8 mouse cellular contexts compared by ENCODE assay signal in genomic region chr4:95049153-95049552, GRCm38 (mm10). TPM values are rescaled to one million over a fixed set of nuclear protein-coding genes. Genes with fewer than 3 reads are reported as not detected.
DNase-seq lines count a peak whose midpoint lies in the region; ATAC-seq and TF ChIP-seq lines count a peak whose summit lies in the region.

No protein-coding gene starts in this region.

- intact Hi-C loops in gastrocnemius, adult 2 months (cut with DNase I) = no loop called here

- peak overlapping the region; percentile 85 for H3K4me3 ChIP-seq in gastrocnemius, adult 2 months
- H3K4me3 ChIP-seq in forebrain, embryonic 16.5 days (replicated peaks; ENCODE audit: low read length) = peak overlapping the region; percentile 35
- H3K4me3 ChIP-seq in liver, embryonic 16.5 days (ENCODE audit: low read depth, low read length) = no peak overlapping the region

- H3K27ac ChIP-seq in gastrocnemius, adult 2 months = peak overlapping the region; percentile 99
- no peak overlapping the region for H3K27ac ChIP-seq in forebrain, embryonic 16.5 days (ENCODE audit: low read length)
- H3K27ac ChIP-seq in liver, embryonic 16.5 days (ENCODE audit: low read length) = no peak overlapping the region

- peaks cover 26% of the 10 kb centered on the region for H3K4me1 ChIP-seq in forebrain, embryonic 16.5 days (replicated peaks; ENCODE audit: control insufficient read depth, insufficient read depth, low read length)
- H3K4me1 ChIP-seq in liver, embryonic 16.5 days (ENCODE audit: control insufficient read depth, low read depth, low read length) = peaks cover 5% of the 10 kb centered on the region; the same call in 1 of the 2 replicates

- H3K36me3 ChIP-seq in forebrain, embryonic 16.5 days (ENCODE audit: control insufficient read depth, insufficient read depth) = no peaks in the 10 kb centered on the region
- no peaks in the 10 kb centered on the region for H3K36me3 ChIP-seq in liver, embryonic 16.5 days (ENCODE audit: control insufficient read depth, insufficient read depth)

- peak overlapping the region; percentile 84 for H3K4me2 ChIP-seq in forebrain, embryonic 16.5 days (ENCODE audit: low read length)
- 0 out of 2 replicates have a peak overlapping the region, but pooled peaks have one; percentile 9 for H3K4me2 ChIP-seq in liver, embryonic 16.5 days (ENCODE audit: low read depth, low read length)

- DNase-seq in gastrocnemius, adult 2 months = no peak
- DNase-seq in gastrocnemius, postnatal 25 days = no peak
- peak; percentile 58 for DNase-seq in CD4-positive helper T cell, adult 2 months (ENCODE audit: low read depth, low spot score)
- no peak for DNase-seq in layer of hippocampus, adult 8-10 months (ENCODE audit: low spot score in 2 of 2)
- DNase-seq in c-Kit-positive CD71-positive TER-119-positive erythroid progenitor cells, embryonic 14.5 days (ENCODE audit: low spot score) = no peak
- no peak for DNase-seq in layer of hippocampus, adult 9-11 months

- no peaks in the 10 kb centered on the region for H3K27me3 ChIP-seq in forebrain, embryonic 16.5 days (replicated peaks; ENCODE audit: control insufficient read depth, insufficient read depth, low read length)
- H3K27me3 ChIP-seq in liver, embryonic 16.5 days (ENCODE audit: control insufficient read depth, insufficient read depth, low read depth, low read length) = peaks cover 43% of the 10 kb centered on the region

- no peak for ATAC-seq in forebrain, embryonic 16.5 days
- ATAC-seq in liver, embryonic 16.5 days (ENCODE audit: low read depth) = no peak

- peak overlapping the region; percentile 45 for H3K9ac ChIP-seq in forebrain, embryonic 16.5 days (replicated peaks; ENCODE audit: low read depth, low read length)
- no peak overlapping the region for H3K9ac ChIP-seq in liver, embryonic 16.5 days (ENCODE audit: low read depth, low read length)

- no peak for TF ChIP-seq CTCF in gastrocnemius, adult 2 months (IDR thresholded peaks at IDR 0.05)

- 17% methylated on average over 2 of the region's 2 CpGs for WGBS in forebrain, embryonic 16.5 days
- WGBS in liver, embryonic 16.5 days (ENCODE audit: insufficient replicate concordance) = 61% methylated on average over 2 of the region's 2 CpGs

- H3K9me3 ChIP-seq in forebrain, embryonic 16.5 days (ENCODE audit: control insufficient read depth, low read length) = no peaks in the 10 kb centered on the region
- no peaks in the 10 kb centered on the region for H3K9me3 ChIP-seq in liver, embryonic 16.5 days (replicated peaks; ENCODE audit: control insufficient read depth, low read length)

RNA-seq across cellular contexts. Expression of gene Jun, which starts 2.9 kb away (rescaled TPM):
- total RNA-seq in gastrocnemius, adult 2 months (2021) = 10 to 100 TPM; 41.1 to 59.2 TPM
- 10 to 100 TPM; 54.4 to 54.5 TPM for total RNA-seq in gastrocnemius, postnatal 25 days (2021)
- 72.2 and 80.1 TPM in 2 replicates for polyA plus RNA-seq in forebrain, embryonic 16.5 days (2015; fragmentation: Nextera tagmentation; extraction: Ambion mirVana)
- 4.5 and 5.5 TPM in 2 replicates for polyA plus RNA-seq in liver, embryonic 16.5 days (2015; fragmentation: Nextera tagmentation; extraction: Ambion mirVana)
- total RNA-seq in layer of hippocampus, adult 8-10 months (2022) = 10 to 100 TPM; 85.9 to 98.9 (median 93.5) TPM
